Mouse (Mus musculus) liver, embryonic 15.5 days (tissue): ENCODE results near the gene Myo9b. TPM values are rescaled to one million over a fixed set of nuclear protein-coding genes. Genes with fewer than 3 reads are reported as not detected.

Experiments used
- ATAC-seq: fragments of 200-750 bp; cut with Nextera tagmentation; 2 replicates; pipeline ENCODE4 v1.8.0; 2017; ENCODE audit warnings: moderate number of reproducible peaks, mild to moderate bottlenecking, moderate library complexity; ENCODE audit not compliant: insufficient read depth
- H3K27ac ChIP-seq: fragments of 300-500 bp; sonication (generic); replicated peaks from 2 replicates; pipeline ENCODE4 v1.5.1; 2015; ENCODE audit warnings: mild to moderate bottlenecking, inconsistent platforms
- H3K27me3 ChIP-seq: fragments of 300-500 bp; sonication (generic); 2 replicates; pipeline ENCODE4 v1.6.1; 2015; ENCODE audit warnings: mild to moderate bottlenecking, inconsistent platforms
- H3K36me3 ChIP-seq: fragments of 300-500 bp; sonication (generic); replicated peaks from 2 replicates; pipeline ENCODE4 v1.6.1; 2015; ENCODE audit warnings: moderate library complexity, mild to moderate bottlenecking, inconsistent platforms
- H3K4me1 ChIP-seq: fragments of 300-500 bp; sonication (generic); replicated peaks from 2 replicates; pipeline ENCODE4 v1.6.1; 2015; ENCODE audit warnings: inconsistent platforms
- H3K4me2 ChIP-seq: fragments of 300-500 bp; sonication (generic); 2 replicates; pipeline ENCODE4 v1.6.1; 2015; ENCODE audit warnings: moderate library complexity, mild to moderate bottlenecking, inconsistent platforms
- H3K4me3 ChIP-seq: fragments of 300-500 bp; sonication (generic); replicated peaks from 2 replicates; pipeline ENCODE4 v1.5.1; 2015; ENCODE audit warnings: mild to moderate bottlenecking, inconsistent platforms
- H3K9ac ChIP-seq: fragments of 300-500 bp; sonication (generic); 2 replicates; pipeline ENCODE4 v1.6.1; 2015; ENCODE audit warnings: moderate library complexity, mild to moderate bottlenecking, inconsistent platforms
- H3K9me3 ChIP-seq: fragments of 300-500 bp; sonication (generic); replicated peaks from 2 replicates; pipeline ENCODE4 v1.6.1; 2016; ENCODE audit warnings: inconsistent platforms
- WGBS: fragments of 180-500 bp; shearing (Covaris S2); methylation state at CpG from one replicate; pipeline ENCODE4 v1.1.7; 2015; ENCODE audit warnings: mixed read lengths; ENCODE audit not compliant: insufficient replicate concordance; 5-methylcytosine and 5-hydroxymethylcytosine counted together
- polyA plus RNA-seq: library from polyadenylated mRNA; unstranded; fragments of >200 nt; fragmentation: Nextera tagmentation; extraction: Ambion mirVana; gene quantifications from 2 replicates; pipeline ENCODE4 v1.2.1, GENCODE M21; 2015

Gene Myo9b
- polyA plus RNA-seq, 1 experiment from 2014 or later, result 7.3 TPM

GRCm38 (mm10) chr8:71401454-71401853 is 128.9 kb downstream of the Myo9b start:
- no peak for ATAC-seq
- Histone ChIP-seq H3K36me3 (peaks cover 24% of the 10 kb centered on the region), H3K4me1 (peaks cover 36% of the 10 kb centered on the region), H3K4me3 (no peak overlapping the region), H3K27me3 (no peaks in the 10 kb centered on the region), H3K9me3 (no peaks in the 10 kb centered on the region), H3K4me2 (no peak overlapping the region), H3K9ac (no peak overlapping the region), H3K27ac (no peak overlapping the region)

GRCm38 (mm10) chr8:71402446-71402964 is 130.0 kb downstream of the Myo9b start:
- no peak overlapping the region for H3K9ac ChIP-seq
- WGBS, result 80% methylated on average over 9 of the region's 9 CpGs

GRCm38 (mm10) chr8:71403107-71403885 is 130.8 kb downstream of the Myo9b start:
- WGBS, result 72% methylated on average over 6 of the region's 6 CpGs
- Histone ChIP-seq H3K4me3 (no peak overlapping the region), H3K27ac (no peak overlapping the region), H3K9ac (no peak overlapping the region), H3K36me3 (peaks cover 39% of the 10 kb centered on the region), H3K4me1 (peaks cover 42% of the 10 kb centered on the region), H3K4me2 (no peak overlapping the region), H3K9me3 (no peaks in the 10 kb centered on the region), H3K27me3 (no peaks in the 10 kb centered on the region)
- no peak for ATAC-seq

More at GRCm38 (mm10) chr8:71402446-71402964, 130.0 kb downstream of the Myo9b start:
- H3K27me3 ChIP-seq, result no peaks in the 10 kb centered on the region
- H3K4me1 ChIP-seq, result peaks cover 41% of the 10 kb centered on the region
- no peak for ATAC-seq
- H3K27ac ChIP-seq, result no peak overlapping the region
- H3K9me3 ChIP-seq, result no peaks in the 10 kb centered on the region
- no peak overlapping the region for H3K4me3 ChIP-seq
- H3K4me2 ChIP-seq, result no peak overlapping the region
- peaks cover 33% of the 10 kb centered on the region for H3K36me3 ChIP-seq

GRCm38 (mm10) chr8:71404011-71404410 is 131.5 kb downstream of the Myo9b start:
- no peak overlapping the region for H3K4me3 ChIP-seq
- H3K4me2 ChIP-seq, result no peak overlapping the region
- peaks cover 42% of the 10 kb centered on the region for H3K4me1 ChIP-seq
- no peak for ATAC-seq
- peaks cover 40% of the 10 kb centered on the region for H3K36me3 ChIP-seq
- H3K9me3 ChIP-seq, result no peaks in the 10 kb centered on the region
- H3K27ac ChIP-seq, result no peak overlapping the region
- no peak overlapping the region for H3K9ac ChIP-seq
- WGBS, result 69% methylated on average over 8 of the region's 8 CpGs
- no peaks in the 10 kb centered on the region for H3K27me3 ChIP-seq

- no peaks in the 10 kb centered on the region for H3K9me3 ChIP-seq
- no peak overlapping the region for H3K9ac ChIP-seq
- no peak for ATAC-seq
- H3K4me1 ChIP-seq, result peaks cover 42% of the 10 kb centered on the region
- peak overlapping the region; percentile 77; the same call in 1 of the 2 replicates for H3K27ac ChIP-seq
- peaks cover 43% of the 10 kb centered on the region for H3K36me3 ChIP-seq
- H3K4me2 ChIP-seq, result peak overlapping the region; percentile 86
- H3K4me3 ChIP-seq, result peak overlapping the region; percentile 98
- no peaks in the 10 kb centered on the region for H3K27me3 ChIP-seq
- WGBS, result 60% methylated on average over 9 of the region's 9 CpGs
These were observed 132.4 kb downstream of the Myo9b start for GRCm38 (mm10) chr8:71404951-71405351.

- peak within 1 kb of the TSS; percentile 86 for H3K4me2 ChIP-seq
- H3K4me3 ChIP-seq, result peak within 1 kb of the TSS; percentile 98
- 12% methylated on average over 33 of the region's 33 CpGs for WGBS
- H3K9me3 ChIP-seq, result no peaks in the 10 kb centered on the region
- peaks cover 44% of the 10 kb centered on the region for H3K36me3 ChIP-seq
- peaks cover 42% of the 10 kb centered on the region for H3K4me1 ChIP-seq
- peak within 1 kb of the TSS; percentile 88 for H3K27ac ChIP-seq
- ATAC-seq, result peak; percentile 82
- H3K9ac ChIP-seq, result peak within 1 kb of the TSS; percentile 95
- H3K27me3 ChIP-seq, result no peaks in the 10 kb centered on the region
These were observed 133.0 kb downstream of the Myo9b start, which contains the start of gene Ankle1 for GRCm38 (mm10) chr8:71405401-71406098. TSS of gene Ankle1 (plus strand) at chr8:71406010.

GRCm38 (mm10) chr8:71406099-71407015 is 133.8 kb downstream of the Myo9b start:
- Histone ChIP-seq H3K27ac (peak overlapping the region; percentile 88), H3K4me2 (peak overlapping the region; percentile 86), H3K27me3 (no peaks in the 10 kb centered on the region), H3K9ac (peak overlapping the region; percentile 95), H3K4me1 (peaks cover 44% of the 10 kb centered on the region), H3K9me3 (no peaks in the 10 kb centered on the region), H3K4me3 (peak overlapping the region; percentile 98), H3K36me3 (peaks cover 39% of the 10 kb centered on the region)
- peak; percentile 75 for ATAC-seq
- WGBS, result under 1% methylated on average over 55 of the region's 55 CpGs

GRCm38 (mm10) chr8:71407441-71407840 is 134.9 kb downstream of the Myo9b start:
- no peaks in the 10 kb centered on the region for H3K27me3 ChIP-seq
- no peak overlapping the region for H3K27ac ChIP-seq
- H3K9ac ChIP-seq, result no peak overlapping the region
- peaks cover 52% of the 10 kb centered on the region for H3K4me1 ChIP-seq
- no peak for ATAC-seq
- no peaks in the 10 kb centered on the region for H3K9me3 ChIP-seq
- H3K4me2 ChIP-seq, result peak overlapping the region; percentile 86
- H3K4me3 ChIP-seq, result peak overlapping the region; percentile 98
- H3K36me3 ChIP-seq, result peaks cover 37% of the 10 kb centered on the region
- WGBS, result 84% methylated on average over 14 of the region's 14 CpGs

GRCm38 (mm10) chr8:71408231-71408630 is 135.7 kb downstream of the Myo9b start:
- Histone ChIP-seq H3K9ac (no peak overlapping the region), H3K4me1 (peaks cover 52% of the 10 kb centered on the region), H3K36me3 (peaks cover 37% of the 10 kb centered on the region), H3K27me3 (no peaks in the 10 kb centered on the region), H3K4me3 (no peak overlapping the region), H3K9me3 (no peaks in the 10 kb centered on the region), H3K4me2 (no peak overlapping the region), H3K27ac (no peak overlapping the region)
- no peak for ATAC-seq
- 91% methylated on average over 4 of the region's 4 CpGs for WGBS
